Mouse (Mus musculus) lung, adult 2 months (tissue): ENCODE data around the gene Arl3.

Source experiments
- CTCF ChIP-seq: fragments of 200-500 bp; IDR thresholded peaks from 2 replicates; pipeline ENCODE4 v1.5.1; 2011; ENCODE audit warnings: mild to moderate bottlenecking, low read length, control low read depth; ENCODE audit not compliant: insufficient read depth
- POLR2A ChIP-seq: fragments of 200-500 bp; IDR thresholded peaks from 2 replicates; pipeline ENCODE4 v1.6.1; 2011; ENCODE audit warnings: low read depth, mild to moderate bottlenecking, control low read depth, low read length, borderline replicate concordance; ENCODE audit errors: extremely low read depth

- TF ChIP-seq POLR2A (no peak), CTCF (peak; percentile 65)
These were observed 34.4 kb upstream of the Arl3 start for GRCm38 (mm10) chr19:46607424-46607823.
